Mouse (Mus musculus) liver, embryonic 15.5 days (tissue): ENCODE data around the gene Pi4ka. TPM values are rescaled to one million over a fixed set of nuclear protein-coding genes. Genes with fewer than 3 reads are reported as not detected.

Source experiments
- ATAC-seq: fragments of 200-750 bp; cut with Nextera tagmentation; 2 replicates; pipeline ENCODE4 v1.8.0; 2017; ENCODE audit warnings: moderate number of reproducible peaks, mild to moderate bottlenecking, moderate library complexity; ENCODE audit not compliant: insufficient read depth
- H3K27ac ChIP-seq: fragments of 300-500 bp; sonication (generic); replicated peaks from 2 replicates; pipeline ENCODE4 v1.5.1; 2015; ENCODE audit warnings: mild to moderate bottlenecking, inconsistent platforms
- H3K27me3 ChIP-seq: fragments of 300-500 bp; sonication (generic); 2 replicates; pipeline ENCODE4 v1.6.1; 2015; ENCODE audit warnings: mild to moderate bottlenecking, inconsistent platforms
- H3K36me3 ChIP-seq: fragments of 300-500 bp; sonication (generic); replicated peaks from 2 replicates; pipeline ENCODE4 v1.6.1; 2015; ENCODE audit warnings: moderate library complexity, mild to moderate bottlenecking, inconsistent platforms
- H3K4me1 ChIP-seq: fragments of 300-500 bp; sonication (generic); replicated peaks from 2 replicates; pipeline ENCODE4 v1.6.1; 2015; ENCODE audit warnings: inconsistent platforms
- H3K4me2 ChIP-seq: fragments of 300-500 bp; sonication (generic); 2 replicates; pipeline ENCODE4 v1.6.1; 2015; ENCODE audit warnings: moderate library complexity, mild to moderate bottlenecking, inconsistent platforms
- H3K4me3 ChIP-seq: fragments of 300-500 bp; sonication (generic); replicated peaks from 2 replicates; pipeline ENCODE4 v1.5.1; 2015; ENCODE audit warnings: mild to moderate bottlenecking, inconsistent platforms
- H3K9ac ChIP-seq: fragments of 300-500 bp; sonication (generic); 2 replicates; pipeline ENCODE4 v1.6.1; 2015; ENCODE audit warnings: moderate library complexity, mild to moderate bottlenecking, inconsistent platforms
- H3K9me3 ChIP-seq: fragments of 300-500 bp; sonication (generic); replicated peaks from 2 replicates; pipeline ENCODE4 v1.6.1; 2016; ENCODE audit warnings: inconsistent platforms
- WGBS: fragments of 180-500 bp; shearing (Covaris S2); methylation state at CpG from one replicate; pipeline ENCODE4 v1.1.7; 2015; ENCODE audit warnings: mixed read lengths; ENCODE audit not compliant: insufficient replicate concordance; 5-methylcytosine and 5-hydroxymethylcytosine counted together
- polyA plus RNA-seq: library from polyadenylated mRNA; unstranded; fragments of >200 nt; fragmentation: Nextera tagmentation; extraction: Ambion mirVana; gene quantifications from 2 replicates; pipeline ENCODE4 v1.2.1, GENCODE M21; 2015

Gene Pi4ka
- polyA plus RNA-seq, 1 experiment from 2014 or later: 12.0 TPM

GRCm38 (mm10) chr16:17252086-17252726 is 153.9 kb downstream of the Pi4ka start:
- H3K4me1 ChIP-seq: peaks cover 89% of the 10 kb centered on the region
- 32% methylated on average over 3 of the region's 3 CpGs for WGBS

DNA sequence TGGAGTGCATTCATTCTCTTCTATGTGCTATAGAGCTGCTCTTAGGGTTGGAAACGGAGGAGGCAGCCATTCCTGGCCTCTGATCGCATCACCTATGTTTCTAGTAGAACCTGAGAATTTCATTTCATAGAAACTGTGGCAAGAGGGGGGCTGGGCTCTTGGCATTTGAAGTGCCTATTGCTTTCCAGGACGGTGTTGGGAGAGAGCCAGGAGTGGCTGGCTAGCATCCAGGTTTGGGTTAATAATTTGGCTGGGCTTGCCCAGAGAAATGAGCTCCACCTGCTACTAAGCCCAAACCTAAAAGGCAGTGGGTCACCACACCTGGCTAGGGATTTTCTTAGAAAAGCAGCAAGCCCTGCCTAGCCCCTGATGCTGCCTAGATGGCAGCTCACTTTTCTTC is 154.6 kb downstream of the Pi4ka start:
- H3K27me3 ChIP-seq: no peaks in the 10 kb centered on the region
- no peaks in the 10 kb centered on the region for H3K9me3 ChIP-seq
- no peaks in the 10 kb centered on the region for H3K36me3 ChIP-seq
- H3K9ac ChIP-seq: peak overlapping the region; percentile 35; the same call in 1 of the 2 replicates
- 64% methylated on average over 3 of the region's 3 CpGs for WGBS
- peak overlapping the region; percentile 46 for H3K4me2 ChIP-seq
- peak overlapping the region; percentile 71 for H3K27ac ChIP-seq
- no peak overlapping the region for H3K4me3 ChIP-seq
- no peak; the same call in 1 of the 2 replicates for ATAC-seq
- H3K4me1 ChIP-seq: peaks cover 89% of the 10 kb centered on the region

More at GRCm38 (mm10) chr16:17252086-17252726, 153.9 kb downstream of the Pi4ka start:
- ATAC-seq: peak; percentile 83
- H3K9me3 ChIP-seq: no peaks in the 10 kb centered on the region
- no peak overlapping the region for H3K4me3 ChIP-seq
- peak overlapping the region; percentile 35 for H3K9ac ChIP-seq
- peak overlapping the region; percentile 71 for H3K27ac ChIP-seq
- peaks cover 5% of the 10 kb centered on the region; the same call in 1 of the 2 replicates for H3K36me3 ChIP-seq
- H3K4me2 ChIP-seq: peak overlapping the region; percentile 46
- no peaks in the 10 kb centered on the region for H3K27me3 ChIP-seq

DNA sequence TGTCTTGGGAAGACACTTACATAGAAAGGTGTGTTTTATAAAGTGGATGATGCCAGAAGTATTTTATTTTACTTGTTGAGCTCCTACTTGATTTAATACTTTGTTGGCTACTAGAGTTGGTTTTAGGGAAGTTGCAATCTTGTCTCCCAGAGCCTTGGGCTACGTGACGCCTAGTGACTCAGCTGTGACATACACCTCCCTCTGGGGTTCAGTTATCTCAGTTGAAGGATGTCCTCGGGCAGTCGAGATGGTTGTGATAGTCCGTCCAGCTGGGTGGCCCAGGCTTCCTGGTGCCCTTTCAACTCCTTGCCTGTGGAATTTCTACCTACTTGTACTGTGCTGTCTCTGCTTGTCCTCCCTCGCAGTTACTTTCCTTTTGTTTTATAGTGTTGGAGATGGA is 157.0 kb downstream of the Pi4ka start:
- Histone ChIP-seq H3K27ac (peak overlapping the region; percentile 48), H3K4me1 (peaks cover 83% of the 10 kb centered on the region), H3K4me2 (peak overlapping the region; percentile 37), H3K9ac (no peak overlapping the region), H3K4me3 (no peak overlapping the region), H3K9me3 (no peaks in the 10 kb centered on the region), H3K27me3 (no peaks in the 10 kb centered on the region), H3K36me3 (no peaks in the 10 kb centered on the region)
- 8% methylated on average over 6 of the region's 6 CpGs for WGBS
- ATAC-seq: peak; percentile 63

- Histone ChIP-seq H3K4me3 (no peak overlapping the region), H3K36me3 (no peaks in the 10 kb centered on the region), H3K9me3 (no peaks in the 10 kb centered on the region), H3K9ac (no peak overlapping the region), H3K4me1 (peaks cover 74% of the 10 kb centered on the region), H3K27me3 (no peaks in the 10 kb centered on the region), H3K4me2 (no peak overlapping the region), H3K27ac (0 out of 2 replicates have a peak overlapping the region, but pooled peaks have one; percentile 11)
- 60% methylated on average over 4 of the region's 4 CpGs for WGBS
- ATAC-seq: no peak
Measured at GRCm38 (mm10) chr16:17247727-17248126, 158.4 kb downstream of the Pi4ka start.

DNA sequence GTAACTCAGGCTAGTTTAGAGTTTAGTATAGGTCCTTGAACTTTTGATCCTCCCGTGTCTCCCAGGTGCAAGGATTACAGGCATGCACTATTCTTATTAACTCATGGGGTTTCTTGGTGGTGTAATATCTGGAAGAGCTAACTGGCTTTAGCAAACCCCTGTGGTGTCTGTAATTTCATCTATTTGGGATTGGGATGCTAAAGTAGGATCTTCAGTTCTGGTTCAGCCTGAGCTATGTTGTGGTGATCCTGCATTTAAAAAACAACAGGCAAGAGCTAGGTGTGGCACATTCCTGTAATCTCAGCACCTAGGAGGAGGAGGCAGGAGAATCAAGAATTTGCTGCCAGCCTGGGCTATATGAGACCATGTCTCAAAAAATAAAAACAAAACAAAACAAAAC is 161.1 kb downstream of the Pi4ka start:
- H3K36me3 ChIP-seq: no peaks in the 10 kb centered on the region
- no peak overlapping the region for H3K27ac ChIP-seq
- ATAC-seq: no peak
- H3K27me3 ChIP-seq: no peaks in the 10 kb centered on the region
- H3K9ac ChIP-seq: no peak overlapping the region
- no peak overlapping the region for H3K4me2 ChIP-seq
- 71% methylated on average over 1 of the region's 1 CpGs for WGBS
- no peak overlapping the region for H3K4me3 ChIP-seq
- no peaks in the 10 kb centered on the region for H3K9me3 ChIP-seq
- peaks cover 60% of the 10 kb centered on the region for H3K4me1 ChIP-seq

- Histone ChIP-seq H3K4me3 (no peak overlapping the region), H3K27ac (peak overlapping the region; percentile 72), H3K9me3 (no peaks in the 10 kb centered on the region), H3K4me1 (peaks cover 60% of the 10 kb centered on the region), H3K27me3 (no peaks in the 10 kb centered on the region), H3K9ac (no peak overlapping the region), H3K4me2 (no peak overlapping the region), H3K36me3 (no peaks in the 10 kb centered on the region)
- ATAC-seq: peak; percentile 78
- WGBS: 26% methylated on average over 1 of the region's 1 CpGs
Measured at GRCm38 (mm10) chr16:17243731-17244130, 162.4 kb downstream of the Pi4ka start.

- peaks cover 72% of the 10 kb centered on the region for H3K4me1 ChIP-seq
- H3K4me3 ChIP-seq: no peak overlapping the region
- no peak overlapping the region for H3K9ac ChIP-seq
- no peak overlapping the region for H3K4me2 ChIP-seq
- peaks cover 9% of the 10 kb centered on the region; the same call in 1 of the 2 replicates for H3K27me3 ChIP-seq
- H3K36me3 ChIP-seq: no peaks in the 10 kb centered on the region
- 64% methylated on average over 2 of the region's 2 CpGs for WGBS
- H3K27ac ChIP-seq: no peak overlapping the region
- ATAC-seq: no peak
- no peaks in the 10 kb centered on the region for H3K9me3 ChIP-seq
Measured at GRCm38 (mm10) chr16:17239409-17239808, 166.7 kb downstream of the Pi4ka start.

- Histone ChIP-seq H3K4me1 (peaks cover 83% of the 10 kb centered on the region), H3K4me3 (no peak overlapping the region), H3K4me2 (no peak overlapping the region), H3K27me3 (peaks cover 14% of the 10 kb centered on the region; the same call in 1 of the 2 replicates), H3K27ac (0 out of 2 replicates have a peak overlapping the region, but pooled peaks have one; percentile 20), H3K9me3 (no peaks in the 10 kb centered on the region), H3K9ac (no peak overlapping the region), H3K36me3 (no peaks in the 10 kb centered on the region)
- ATAC-seq: peak; percentile 53
- WGBS: 15% methylated on average over 3 of the region's 3 CpGs
Measured at GRCm38 (mm10) chr16:17237634-17238033, 168.5 kb downstream of the Pi4ka start.

DNA sequence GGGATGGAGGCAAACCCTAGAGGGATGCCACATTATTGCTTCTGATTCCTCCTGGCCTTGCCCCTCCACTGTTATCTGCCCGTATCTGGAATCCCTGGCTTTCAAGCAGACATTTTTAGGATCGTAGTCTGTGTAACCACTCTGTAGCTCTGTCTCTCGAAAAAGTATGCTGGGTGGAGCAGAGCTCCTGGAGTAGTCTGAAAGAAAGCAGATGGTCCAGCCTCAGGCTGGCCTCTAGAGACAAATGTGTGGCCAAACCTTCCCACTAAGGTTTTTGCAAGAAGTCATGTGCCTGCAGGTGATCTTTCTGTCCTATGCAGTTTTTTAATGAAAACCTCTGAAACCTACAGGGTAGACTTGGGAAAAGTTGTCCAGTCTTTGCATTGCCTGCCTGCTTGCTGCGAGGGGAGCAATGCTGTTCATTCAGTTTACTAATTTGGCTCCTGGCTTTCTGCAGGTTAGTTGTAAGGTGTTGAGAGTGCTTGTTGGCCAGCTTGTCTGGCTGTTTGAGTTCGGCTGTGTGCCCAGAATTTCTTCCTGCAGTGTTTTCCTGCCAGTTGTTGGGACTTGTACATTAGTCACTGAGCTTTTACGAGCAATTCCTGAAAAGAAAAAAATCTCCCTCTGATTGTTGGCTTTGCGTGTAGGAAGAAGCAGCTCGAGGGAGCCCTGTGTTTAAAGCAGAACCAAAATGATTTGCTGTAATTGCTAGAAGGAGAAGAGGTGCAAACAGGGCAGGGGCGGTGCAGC is 171.0 kb downstream of the Pi4ka start:
- ATAC-seq: no peak
- Histone ChIP-seq H3K36me3 (no peaks in the 10 kb centered on the region), H3K27me3 (peaks cover 14% of the 10 kb centered on the region), H3K9me3 (no peaks in the 10 kb centered on the region), H3K27ac (no peak overlapping the region), H3K4me3 (peak overlapping the region; percentile 86), H3K4me1 (peaks cover 74% of the 10 kb centered on the region), H3K4me2 (peak overlapping the region; percentile 97), H3K9ac (peak overlapping the region; percentile 22; the same call in 1 of the 2 replicates)
- 45% methylated on average over 9 of the region's 9 CpGs for WGBS

DNA sequence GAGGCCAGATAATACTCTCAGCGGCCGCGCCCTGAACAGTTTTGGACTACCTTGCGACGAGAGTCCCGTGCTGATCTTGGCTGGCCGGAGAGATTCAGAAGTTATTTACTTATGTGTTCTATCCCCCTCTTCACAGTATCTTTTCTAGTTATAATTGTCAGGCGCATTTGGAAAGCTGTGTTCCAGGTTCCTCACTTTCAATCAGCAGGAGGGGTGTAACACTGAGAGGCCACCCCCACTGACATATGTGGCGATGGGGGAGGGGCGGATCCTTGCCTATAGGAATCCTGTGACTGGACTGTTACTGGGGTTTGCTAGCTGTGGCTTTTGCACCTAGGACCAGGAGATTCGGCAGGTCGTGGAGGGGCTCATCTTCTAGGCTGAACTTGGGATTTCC is 171.6 kb downstream of the Pi4ka start:
- Histone ChIP-seq H3K9me3 (no peaks in the 10 kb centered on the region), H3K27ac (0 out of 2 replicates have a peak overlapping the region, but pooled peaks have one; percentile 80), H3K27me3 (peaks cover 14% of the 10 kb centered on the region), H3K4me3 (peak overlapping the region; percentile 86), H3K36me3 (no peaks in the 10 kb centered on the region), H3K4me2 (peak overlapping the region; percentile 97), H3K9ac (peak overlapping the region; percentile 80), H3K4me1 (peaks cover 68% of the 10 kb centered on the region)
- ATAC-seq: no peak
- WGBS: 2% methylated on average over 12 of the region's 12 CpGs
